Mouse (Mus musculus): Measurements from ENCODE around the gene Gm26938. TPM values are rescaled to one million over a fixed set of nuclear protein-coding genes. Genes with fewer than 3 reads are reported as not detected.

Gm26938 gene
- total RNA-seq, 2 experiments from 2014 or later = not detected

- no peak for DNase-seq (ENCODE audit: low spot score in 2 of 2)
These were observed 30.1 kb downstream of the Gm26938 start for GRCm38 (mm10) chr5:139796001-139796620.

- DNase-seq (ENCODE audit: low spot score in 2 of 2) = no peak
These were observed 31.3 kb downstream of the Gm26938 start for GRCm38 (mm10) chr5:139794938-139795337.

DNA sequence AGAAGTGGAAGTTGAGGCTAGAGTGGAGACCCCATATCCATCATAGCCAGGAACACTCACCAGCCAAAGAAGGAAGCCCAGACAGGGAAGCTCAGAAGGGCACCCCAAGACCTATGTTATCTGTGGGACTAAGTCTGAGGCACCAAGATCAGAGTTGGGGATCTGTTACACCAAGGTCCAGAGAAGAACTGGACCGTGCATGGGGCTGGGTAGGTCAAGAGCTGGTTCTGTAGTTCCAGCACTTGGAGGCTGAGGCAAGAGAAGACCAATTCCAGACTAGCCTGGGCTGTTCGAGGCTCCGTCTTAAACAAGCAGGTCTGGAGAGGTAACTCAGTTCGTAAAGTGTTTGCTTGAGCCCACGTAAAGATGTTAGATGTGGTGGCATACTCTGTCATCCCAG lies 32.1 kb downstream of the Gm26938 start:
- no peak for DNase-seq (ENCODE audit: low spot score in 2 of 2)

DNA sequence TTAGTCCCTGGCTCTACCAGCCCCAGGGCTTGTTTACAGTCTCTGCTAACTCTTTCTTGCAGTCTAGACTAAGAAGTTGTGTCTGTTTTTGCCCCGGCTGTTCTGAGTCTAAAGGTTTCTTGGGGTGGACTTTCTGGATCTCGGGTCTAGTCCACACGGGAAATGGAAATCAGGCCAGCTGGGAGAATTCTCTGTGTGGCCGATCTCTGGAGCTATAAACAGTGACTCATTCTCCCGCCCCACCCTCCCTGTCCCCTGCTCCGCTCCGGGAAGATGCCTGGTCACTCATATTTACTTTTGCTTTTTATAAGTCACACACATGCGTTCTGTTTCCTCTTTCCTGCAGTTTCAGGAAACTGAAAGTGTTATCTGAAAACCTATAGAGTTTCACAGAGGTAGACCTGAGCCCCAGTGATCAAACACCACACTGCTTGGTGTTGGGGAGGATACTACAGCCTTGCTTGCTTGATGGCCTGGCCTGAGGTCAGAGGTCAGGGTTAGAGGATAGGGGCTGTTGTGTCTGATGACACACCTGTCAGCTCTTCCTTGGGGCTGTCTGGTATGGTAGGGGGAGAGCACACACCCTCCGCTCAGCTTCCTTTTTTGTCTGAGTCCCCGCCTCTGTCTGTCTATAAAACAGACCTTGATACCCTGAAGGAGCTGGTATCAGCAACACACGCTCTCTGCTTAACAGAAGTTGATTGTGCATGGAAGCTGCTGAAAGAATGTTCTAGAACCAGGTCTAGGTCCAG lies 32.7 kb downstream of the Gm26938 start:
- no peak for DNase-seq (ENCODE audit: low spot score in 2 of 2)

- DNase-seq (ENCODE audit: low spot score in 2 of 2) = no peak
These were observed 33.3 kb downstream of the Gm26938 start for GRCm38 (mm10) chr5:139792966-139793337.

DNA sequence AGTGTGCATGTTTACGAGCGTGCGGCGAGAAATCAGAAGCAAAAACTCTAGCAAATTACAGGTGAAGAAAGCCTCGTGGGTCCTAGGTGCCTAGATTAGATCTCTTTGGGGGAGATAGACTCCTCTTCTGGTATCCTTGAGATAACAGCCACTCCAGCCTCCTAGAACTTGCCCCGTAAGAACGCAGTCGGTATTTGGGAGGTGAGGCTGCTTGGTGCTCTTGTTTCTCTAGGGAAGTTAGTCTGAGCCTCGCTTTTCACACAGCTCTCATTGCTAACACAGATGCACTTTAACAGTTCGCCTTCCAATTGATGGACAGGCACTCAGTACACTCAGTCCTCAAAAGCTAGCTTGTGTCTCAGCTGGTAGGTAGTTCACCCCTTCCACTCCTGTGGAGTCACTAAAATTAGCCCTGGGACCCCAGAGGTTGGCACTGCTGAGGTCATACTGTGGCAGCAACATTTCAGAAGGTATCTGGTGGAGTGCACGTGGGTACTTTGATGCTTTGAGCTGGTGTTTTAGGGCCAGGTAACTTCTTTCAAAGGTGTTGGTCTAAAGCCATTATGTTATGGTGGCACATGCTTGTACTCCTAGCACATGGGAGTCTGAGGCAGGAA lies 33.9 kb downstream of the Gm26938 start:
- no peak for DNase-seq (ENCODE audit: low spot score in 2 of 2)

- DNase-seq (ENCODE audit: low spot score in 2 of 2) = peak; percentile 93 to 94
These were observed 34.7 kb downstream of the Gm26938 start, which contains the start of gene Mafk for GRCm38 (mm10) chr5:139791227-139792158. Gene Mafk, plus strand, starts transcription at chr5:139791513.

DNA sequence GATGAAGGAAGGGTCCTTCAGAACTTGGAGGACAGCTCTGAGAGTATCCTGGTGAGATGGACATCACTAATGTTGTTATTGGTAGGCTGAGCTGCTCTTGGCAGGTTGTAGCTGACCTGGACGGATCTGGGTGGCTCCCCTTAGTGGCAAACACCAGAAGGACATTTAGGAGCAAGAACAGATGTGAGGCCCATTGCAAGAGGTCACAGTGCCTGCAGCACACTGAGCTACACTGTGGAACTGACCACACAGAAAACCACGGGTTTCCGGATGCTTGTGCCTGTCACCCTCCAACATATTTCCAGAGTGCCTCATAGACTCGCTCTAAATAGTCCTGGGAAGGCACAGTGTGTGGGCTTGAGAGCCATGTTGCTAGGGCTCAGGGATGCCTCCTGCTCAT lies 36.7 kb downstream of the Gm26938 start:
- DNase-seq (ENCODE audit: low spot score in 2 of 2) = no peak

GRCm38 (mm10) chr5:139781406-139781805 lies 44.8 kb downstream of the Gm26938 start:
- DNase-seq (ENCODE audit: low spot score in 2 of 2) = no peak

GRCm38 (mm10) chr5:139776966-139777365 lies 49.2 kb downstream of the Gm26938 start:
- DNase-seq (ENCODE audit: low spot score in 2 of 2) = no peak

DNA sequence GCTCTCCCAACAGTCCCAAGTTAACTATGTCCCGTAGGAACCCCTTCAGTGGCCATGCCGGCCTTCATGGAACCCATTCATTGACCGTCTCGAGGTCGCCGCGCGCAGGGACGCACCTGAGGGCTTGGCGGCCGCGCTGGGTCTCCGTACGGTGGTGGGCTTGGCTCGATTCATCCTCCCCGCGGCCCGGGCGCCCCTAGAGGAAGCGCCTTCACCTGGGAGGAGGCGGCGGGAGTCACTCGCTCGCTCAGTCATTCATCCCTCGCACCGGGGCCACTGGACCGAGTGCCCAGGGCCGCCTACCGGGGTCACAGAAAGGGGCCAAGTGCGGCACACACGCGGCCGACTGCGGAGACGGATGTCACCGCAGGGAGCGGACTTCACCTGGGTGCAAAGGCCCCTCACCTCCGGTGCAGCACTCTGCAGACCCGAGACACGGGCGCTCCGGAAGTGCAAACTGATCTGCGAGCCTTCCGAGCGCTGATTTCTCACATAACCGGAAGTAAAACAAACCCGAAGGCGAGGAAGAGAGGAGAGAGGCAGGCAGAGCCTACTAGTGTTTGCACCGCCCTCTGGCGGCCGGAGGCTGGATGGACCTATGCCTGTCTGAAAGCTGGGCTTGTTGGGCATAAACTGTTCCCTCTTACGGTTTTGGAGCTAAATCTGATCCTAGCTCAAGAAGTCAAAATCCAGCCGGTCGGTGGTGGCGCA lies 50.8 kb downstream of the Gm26938 start, which contains the start of gene Ints1:
Ints1 (minus strand) TSS at position 459 of the 711 bp plus-strand sequence.
- peak; percentile 96 to 98 for DNase-seq (ENCODE audit: low spot score in 2 of 2)

DNA sequence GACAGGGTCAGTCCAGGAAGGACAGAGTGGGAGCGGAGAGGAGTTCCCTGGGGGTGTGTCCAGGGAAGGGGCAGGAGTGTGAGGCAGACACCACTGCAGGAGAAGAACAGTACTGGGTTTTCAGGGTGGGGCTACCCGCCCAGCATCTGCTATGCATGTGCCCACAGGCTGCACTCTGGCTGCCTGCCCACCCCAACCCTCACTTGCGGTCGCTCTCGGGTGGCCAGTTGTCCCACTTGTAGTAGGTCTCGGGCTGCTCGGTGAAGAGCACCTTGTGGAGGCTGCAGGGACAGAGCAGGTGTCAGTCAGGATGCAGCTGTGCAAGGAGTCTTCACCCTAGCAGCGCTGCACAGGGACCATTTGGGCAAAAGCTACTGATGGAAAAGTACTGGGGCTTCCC lies 58.0 kb downstream of the Gm26938 start:
- no peak for DNase-seq (ENCODE audit: low spot score in 2 of 2)

DNA sequence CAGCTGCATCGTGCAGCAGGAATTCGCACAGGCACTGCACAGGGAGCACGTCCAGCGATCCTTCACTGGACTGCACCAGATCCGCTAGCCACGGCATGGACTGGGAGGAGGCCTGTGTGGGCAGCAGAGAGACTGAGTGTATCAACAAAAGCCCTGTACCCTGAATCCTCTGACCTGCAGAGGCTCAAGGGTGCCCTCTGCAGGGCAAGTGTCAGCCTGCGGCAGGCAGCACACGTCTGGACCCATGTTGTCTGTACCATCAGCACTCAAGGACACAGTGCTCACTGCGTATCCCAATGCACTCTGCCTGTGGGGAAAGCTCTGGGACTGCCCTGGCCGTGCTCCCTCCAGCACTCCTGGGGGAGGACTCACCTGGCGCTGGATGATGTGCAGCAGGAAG lies 61.9 kb downstream of the Gm26938 start:
- no peak for DNase-seq (ENCODE audit: low spot score in 2 of 2)

- DNase-seq (ENCODE audit: low spot score in 2 of 2) = peak; percentile 61 to 82
These were observed 68.1 kb downstream of the Gm26938 start for GRCm38 (mm10) chr5:139758096-139758495.

Small RNA genes lying within 50 kb of the gene (microRNA-seq; reads per million reads assigned to microRNA genes)
- gene Mir7037 = 1.7 to 4.4 reads per million in 2 experiments

Other genes starting within 250 kb of the Gm26938 start
- gene Micall2, start 90.1 kb downstream of the Gm26938 start, total RNA-seq (2021) = 1 to 10 TPM; 1.5 to 2.1 TPM
- 100 to 1,000 TPM in 1 of 2 experiments, 10 to 100 TPM in 1; 96.3 to 103 TPM for gene Ints1, start 50.7 kb downstream of the Gm26938 start, total RNA-seq (2021)
- gene Mafk, start 34.9 kb downstream of the Gm26938 start, total RNA-seq (2021) = 1 to 10 TPM; 8.9 to 9.2 TPM
- gene Tmem184a, start 6.5 kb downstream of the Gm26938 start, total RNA-seq (2021) = under 1 TPM; 0.35 to 0.53 TPM
- 10 to 100 TPM; 19.3 TPM for gene Psmg3, start 478 bp upstream of the Gm26938 start, total RNA-seq (2021)
- gene Elfn1, start 81.5 kb upstream of the Gm26938 start, total RNA-seq (2021) = 10 to 100 TPM; 32.3 to 36.1 TPM

All from left cerebral cortex, adult 18-20 months (tissue).